Mouse (Mus musculus) limb, embryonic 11.5 days (tissue): ENCODE data around the gene Muc15. TPM values are rescaled to one million over a fixed set of nuclear protein-coding genes. Genes with fewer than 3 reads are reported as not detected.

Experiments
- ATAC-seq: fragments of 200-750 bp; cut with Nextera tagmentation; 2 replicates; pipeline ENCODE4 v1.8.0; 2017; ENCODE audit warnings: low read depth; ENCODE audit not compliant: insufficient number of reproducible peaks, low FRiP score, low TSS enrichment
- DNase-seq: peaks from one replicate; pipeline ENCODE4 v3.0.0-alpha.2; 2015; ENCODE audit warnings: low spot score
- H3K27ac ChIP-seq: fragments of 300-500 bp; sonication (generic); replicated peaks from 2 replicates; pipeline ENCODE4 v1.5.1; 2014; ENCODE audit warnings: low read depth, mild to moderate bottlenecking, low read length
- H3K27me3 ChIP-seq: fragments of 300-500 bp; sonication (generic); 2 replicates; pipeline ENCODE4 v1.6.1; 2014; ENCODE audit warnings: mild to moderate bottlenecking, low read length, mixed read lengths; ENCODE audit not compliant: control insufficient read depth, insufficient read depth
- H3K36me3 ChIP-seq: fragments of 300-500 bp; sonication (generic); 2 replicates; pipeline ENCODE4 v1.6.1; 2014; ENCODE audit warnings: mild to moderate bottlenecking, low read length, moderate library complexity, mixed read lengths; ENCODE audit not compliant: control insufficient read depth, insufficient read depth
- H3K4me1 ChIP-seq: fragments of 300-500 bp; sonication (generic); 2 replicates; pipeline ENCODE4 v1.6.1; 2014; ENCODE audit warnings: low read length, mixed read lengths; ENCODE audit not compliant: control insufficient read depth, insufficient read depth
- H3K4me2 ChIP-seq: fragments of 300-500 bp; sonication (generic); 2 replicates; pipeline ENCODE4 v1.6.1; 2014; ENCODE audit warnings: low read depth, mild to moderate bottlenecking, moderate library complexity; ENCODE audit not compliant: severe bottlenecking
- H3K4me3 ChIP-seq: fragments of 300-500 bp; sonication (generic); 2 replicates; pipeline ENCODE4 v1.5.1; 2014; ENCODE audit warnings: low read depth, low read length
- H3K9ac ChIP-seq: fragments of 300-500 bp; sonication (generic); 2 replicates; pipeline ENCODE4 v1.6.1; 2014; ENCODE audit warnings: mild to moderate bottlenecking, low read length
- H3K9me3 ChIP-seq: fragments of 300-500 bp; sonication (generic); 2 replicates; pipeline ENCODE4 v1.6.1; 2016; ENCODE audit warnings: low read length; ENCODE audit not compliant: control insufficient read depth
- WGBS: fragments of 180-500 bp; shearing (Covaris S2); extraction: QIAGEN DNeasy Blood & Tissue Kit; methylation state at CpG from one replicate; pipeline ENCODE4 v1.1.7; 2014; 5-methylcytosine and 5-hydroxymethylcytosine counted together
- polyA plus RNA-seq: library from polyadenylated mRNA; unstranded; fragments of >200 nt; fragmentation: Nextera tagmentation; extraction: Ambion mirVana; gene quantifications from 2 replicates; pipeline ENCODE4 v1.2.1, GENCODE M21; 2014

The Muc15 gene
- polyA plus RNA-seq, 1 experiment from 2014 or later: not detected

- no peak for ATAC-seq
- Histone ChIP-seq H3K36me3 (no peaks in the 10 kb centered on the region), H3K27ac (no peak overlapping the region), H3K4me3 (no peak overlapping the region), H3K9ac (no peak overlapping the region), H3K4me1 (no peaks in the 10 kb centered on the region), H3K27me3 (no peaks in the 10 kb centered on the region), H3K9me3 (no peaks in the 10 kb centered on the region), H3K4me2 (no peak overlapping the region)
- 74% methylated on average over 1 of the region's 1 CpGs for WGBS
- no peak for DNase-seq
These were observed 19.4 kb downstream of the Muc15 start for GRCm38 (mm10) chr2:110740493-110740892.

- no peaks in the 10 kb centered on the region for H3K36me3 ChIP-seq
- 77% methylated on average over 2 of the region's 2 CpGs for WGBS
These were observed 36.4 kb downstream of the Muc15 start for GRCm38 (mm10) chr2:110757556-110757955.

DNA sequence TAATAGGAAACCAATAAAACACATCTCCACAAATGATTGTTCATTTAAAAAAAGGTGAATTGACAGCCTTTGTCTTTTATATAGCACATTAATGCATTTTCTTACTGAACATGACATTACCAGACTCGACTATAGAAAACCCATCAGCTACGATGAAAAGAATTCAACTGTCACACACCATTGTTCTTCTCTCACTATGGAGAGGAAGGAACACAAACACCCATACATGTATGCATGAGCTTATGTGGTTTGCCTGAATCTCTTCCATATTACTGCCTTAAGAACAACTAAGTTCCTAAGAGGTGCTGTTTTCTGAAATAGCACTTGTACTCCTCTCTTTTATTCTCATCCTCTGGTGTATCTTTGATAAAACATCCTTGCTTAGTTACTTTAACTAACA, 38.3 kb downstream of the Muc15 start:
- Histone ChIP-seq H3K4me3 (no peak overlapping the region), H3K4me2 (no peak overlapping the region), H3K27me3 (no peaks in the 10 kb centered on the region), H3K9ac (no peak overlapping the region), H3K36me3 (no peaks in the 10 kb centered on the region), H3K27ac (no peak overlapping the region), H3K4me1 (no peaks in the 10 kb centered on the region), H3K9me3 (no peaks in the 10 kb centered on the region)
- ATAC-seq: no peak
- WGBS: 81% methylated on average over 2 of the region's 2 CpGs
- no peak for DNase-seq

More at GRCm38 (mm10) chr2:110757556-110757955, 36.4 kb downstream of the Muc15 start:
- H3K4me1 ChIP-seq: no peaks in the 10 kb centered on the region
- DNase-seq (no peak), ATAC-seq (no peak)
- H3K27ac ChIP-seq: no peak overlapping the region
- no peak overlapping the region for H3K4me3 ChIP-seq
- H3K27me3 ChIP-seq: no peaks in the 10 kb centered on the region
- H3K9me3 ChIP-seq: no peaks in the 10 kb centered on the region
- no peak overlapping the region for H3K9ac ChIP-seq
- H3K4me2 ChIP-seq: no peak overlapping the region

GRCm38 (mm10) chr2:110787396-110787795, 66.3 kb downstream of the Muc15 start:
- H3K4me2 ChIP-seq: no peak overlapping the region
- H3K4me1 ChIP-seq: no peaks in the 10 kb centered on the region
- no peak for ATAC-seq
- H3K27ac ChIP-seq: no peak overlapping the region
- H3K9me3 ChIP-seq: no peaks in the 10 kb centered on the region
- H3K9ac ChIP-seq: no peak overlapping the region
- H3K27me3 ChIP-seq: no peaks in the 10 kb centered on the region
- WGBS: 88% methylated on average over 3 of the region's 3 CpGs
- no peak overlapping the region for H3K4me3 ChIP-seq
- H3K36me3 ChIP-seq: no peaks in the 10 kb centered on the region
- DNase-seq: no peak

Other genes starting within 250 kb of the Muc15 start
- not detected in 2 replicates for gene Slc5a12, start 124.0 kb upstream of the Muc15 start, polyA plus RNA-seq
- gene Ano3, start 229.6 kb downstream of the Muc15 start, polyA plus RNA-seq: 0.11 and 0.28 TPM in 2 replicates